Mouse (Mus musculus) urinary bladder, adult 2 months (tissue): ENCODE measurements around the gene Crybb1. TPM values are rescaled to one million over a fixed set of nuclear protein-coding genes. Genes with fewer than 3 reads are reported as not detected.

Source experiments
- DNase-seq: peaks from one replicate; pipeline ENCODE4 v3.0.0; 2022; ENCODE audit warnings: low spot score
- polyA plus RNA-seq: library from polyadenylated mRNA; depleted of rRNA; stranded (reverse); fragments of >200 nt; gene quantifications from 2 replicates; pipeline ENCODE4 v1.2.3, GENCODE M21; 2012

Gene Crybb1
- polyA plus RNA-seq, 1 experiment = not detected

DNA sequence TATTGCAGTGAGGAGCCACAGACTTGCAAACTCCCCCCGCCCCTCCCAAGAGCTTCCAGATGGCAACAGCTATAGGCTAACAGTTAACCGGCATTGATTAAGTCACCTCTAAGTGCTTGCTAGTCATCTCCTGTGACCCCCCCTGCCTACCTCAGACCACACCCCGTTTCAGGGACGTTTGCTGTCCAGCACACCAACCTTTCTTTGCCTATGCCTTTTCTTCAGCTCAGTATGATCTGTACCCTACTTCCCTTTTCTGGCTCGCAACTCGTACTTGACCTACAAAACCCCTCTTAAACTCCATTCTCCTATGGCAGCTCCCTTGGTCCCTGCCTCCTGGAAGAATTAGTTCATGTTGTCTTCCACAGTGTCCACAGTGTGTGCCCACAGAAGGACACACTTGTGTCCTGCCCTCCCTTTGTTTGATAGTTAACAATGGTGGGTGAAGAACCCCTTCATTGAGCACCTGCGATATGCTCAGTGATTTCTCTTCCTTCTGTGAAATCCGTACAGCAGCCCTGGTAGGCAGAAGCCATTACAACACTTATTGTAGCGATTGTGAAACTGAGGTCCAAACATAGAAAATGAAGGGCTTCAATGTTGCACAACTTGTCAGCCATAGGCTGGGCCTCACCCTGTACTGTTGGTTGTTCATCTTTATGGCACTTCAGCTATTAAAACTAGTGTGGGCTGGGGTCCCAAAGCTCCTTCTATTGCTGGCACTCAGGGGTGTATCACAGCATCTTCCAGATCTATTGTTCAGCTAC, 10.6 kb downstream of the Crybb1 start:
- DNase-seq = no peak

DNA sequence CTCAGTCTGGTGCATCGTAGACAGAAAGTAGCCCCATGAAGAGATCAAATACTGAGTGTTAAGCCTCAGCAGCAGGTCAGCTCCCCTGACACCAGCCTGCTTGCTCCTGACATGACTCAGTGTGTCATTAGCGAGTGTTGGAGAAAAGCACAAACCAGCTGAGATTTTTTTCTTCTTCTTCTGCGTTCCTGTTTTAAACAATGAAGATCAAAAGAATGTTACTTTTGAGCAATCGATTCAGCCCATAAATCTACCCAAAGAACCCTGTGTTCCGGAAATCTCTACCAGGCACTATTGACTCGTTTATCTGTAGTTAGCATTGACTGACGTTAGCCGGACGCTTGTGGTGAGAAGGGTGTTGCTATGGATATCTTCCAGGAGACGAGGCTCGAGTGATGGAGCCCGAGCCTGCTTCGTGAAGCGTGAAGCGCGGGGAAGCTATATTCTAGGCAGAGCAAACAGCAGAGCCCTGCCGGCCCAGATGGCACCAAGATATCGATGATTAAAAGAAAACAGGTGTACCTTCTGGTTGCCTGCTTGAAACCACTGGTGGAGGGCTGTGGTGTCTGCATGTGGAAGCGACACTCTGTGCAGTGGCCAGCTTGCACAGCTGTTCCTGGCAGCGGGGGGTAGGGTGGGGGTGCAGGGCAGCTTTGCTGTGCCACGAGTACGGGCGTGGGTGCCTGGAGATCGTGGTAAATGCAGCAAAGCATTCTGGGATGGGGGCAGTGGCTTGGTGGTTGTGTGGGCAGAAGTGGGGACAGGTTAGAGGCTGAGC, 15.3 kb downstream of the Crybb1 start:
- no peak for DNase-seq

DNA sequence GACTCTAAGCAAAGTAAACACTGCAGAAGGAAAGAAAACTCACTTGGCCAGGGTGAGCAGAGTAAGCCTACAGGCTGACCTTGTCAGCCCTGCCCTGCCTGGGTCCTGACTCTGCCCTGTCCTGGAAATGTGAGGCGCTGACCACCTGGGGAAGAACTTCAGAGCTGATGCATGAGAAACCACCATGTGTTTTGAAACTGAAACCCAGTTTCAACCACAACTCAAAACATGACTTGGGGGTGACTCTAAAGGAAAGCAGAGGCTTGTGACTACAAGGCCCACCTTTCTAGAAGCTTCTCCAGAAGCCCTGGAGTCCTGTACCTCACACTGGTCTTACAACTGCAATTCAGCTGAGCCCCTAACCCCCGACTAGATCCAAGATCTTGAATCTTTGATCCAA, 17.3 kb downstream of the Crybb1 start:
- no peak for DNase-seq

DNA sequence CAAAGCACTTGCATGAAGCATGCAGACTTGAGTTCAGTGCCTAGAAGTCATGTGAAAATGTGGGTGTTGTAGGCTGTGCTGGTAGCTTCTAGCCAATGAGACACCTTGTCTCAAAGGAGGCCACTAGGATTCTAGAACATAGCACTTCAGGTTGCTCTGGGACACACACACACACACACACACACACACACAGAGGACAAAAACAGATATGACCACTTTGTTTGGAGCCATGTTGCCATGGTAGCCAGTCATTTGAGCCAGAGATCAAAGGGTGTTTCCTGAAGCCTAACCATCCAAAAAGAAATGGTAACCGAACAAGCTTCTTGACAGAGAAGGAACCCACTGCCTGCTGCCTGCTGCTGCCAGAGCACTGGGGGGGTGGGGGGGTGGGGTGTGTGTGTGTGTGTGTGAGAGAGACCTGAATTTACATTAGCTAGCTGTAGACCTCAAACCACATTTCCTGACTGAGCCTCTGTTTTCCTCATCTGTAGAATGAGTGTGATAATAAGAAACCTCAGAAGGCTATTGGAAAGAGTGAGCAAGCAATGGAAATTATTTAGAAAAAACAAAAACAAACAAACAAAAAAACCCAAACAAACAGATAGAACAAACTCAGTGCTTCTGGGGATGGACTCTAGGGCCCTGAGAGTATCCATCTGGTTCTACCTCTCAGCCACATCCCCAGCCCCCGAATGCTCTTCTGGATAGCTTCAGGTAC, 18.3 kb downstream of the Crybb1 start:
- DNase-seq = no peak

DNA sequence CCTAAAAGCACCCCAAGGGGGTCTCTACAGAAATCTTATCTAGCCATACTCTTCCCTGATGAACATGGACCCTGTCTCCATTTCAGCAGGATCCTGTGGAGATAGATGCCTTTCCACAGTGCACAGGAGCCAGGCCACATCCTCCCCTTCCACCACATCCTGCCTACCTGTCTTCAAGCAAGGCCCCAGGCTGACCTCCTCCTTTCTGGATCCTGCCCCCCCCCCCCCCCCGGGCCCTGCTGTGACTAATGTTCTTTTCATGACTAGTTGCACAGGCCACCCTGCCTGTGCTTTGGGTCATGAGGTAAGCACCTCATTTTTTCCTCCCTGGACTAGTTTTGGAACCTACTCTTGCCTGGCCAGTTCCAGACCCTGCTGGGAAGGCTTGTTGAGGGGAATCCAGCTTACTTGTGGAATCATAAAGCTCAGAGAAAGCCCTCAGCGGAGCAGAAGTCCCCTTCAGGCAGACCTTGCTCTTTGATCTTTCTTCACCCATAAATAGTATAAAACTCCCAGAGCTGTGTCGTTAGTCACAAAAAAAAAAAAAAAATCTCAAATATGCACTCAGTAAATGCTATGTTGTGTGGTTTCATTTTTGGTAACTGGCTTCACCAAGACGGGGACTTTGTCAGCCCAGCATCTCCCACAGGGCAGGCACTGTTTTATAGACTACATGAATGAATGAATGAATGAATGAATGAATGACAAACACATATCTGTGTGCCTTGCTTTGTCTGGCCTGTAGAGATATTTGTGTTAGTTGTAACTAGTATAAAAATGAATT, 19.6 kb downstream of the Crybb1 start:
- no peak for DNase-seq

DNA sequence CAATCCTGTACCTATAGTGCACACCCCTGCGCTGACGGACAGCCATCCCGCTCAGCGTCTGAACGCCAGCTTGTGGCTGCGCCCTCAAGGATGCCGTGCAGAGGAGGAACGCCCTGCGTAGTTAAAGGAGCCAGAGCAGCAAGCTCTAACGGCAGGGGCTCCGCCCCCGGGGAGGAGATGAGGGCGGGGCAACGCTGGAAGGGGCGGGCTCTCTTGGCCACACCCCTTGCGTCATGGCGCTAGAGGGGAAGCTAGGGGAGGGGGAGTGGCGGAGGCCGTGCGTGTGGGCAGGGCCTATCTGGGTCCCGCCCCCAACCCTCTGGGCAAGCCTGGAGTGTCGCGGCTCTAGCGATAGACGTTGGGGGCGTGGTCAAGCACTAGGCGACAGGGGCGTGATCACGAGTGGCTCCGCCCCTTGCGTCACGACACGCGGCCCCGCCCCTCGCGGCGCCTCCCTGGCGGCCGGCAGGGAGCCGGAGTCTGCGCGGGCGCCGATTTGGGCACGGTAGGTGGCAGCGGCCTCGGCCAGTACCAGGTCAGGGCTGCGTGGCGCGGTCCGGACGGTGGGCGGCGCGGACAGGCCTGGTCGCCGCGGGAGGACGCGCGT, 20.8 kb downstream of the Crybb1 start, which contains the start of gene Tpst2:
Gene Tpst2, plus strand, starts transcription at position 425 of the 607 bp plus-strand sequence.
- DNase-seq = peak; percentile 99

DNA sequence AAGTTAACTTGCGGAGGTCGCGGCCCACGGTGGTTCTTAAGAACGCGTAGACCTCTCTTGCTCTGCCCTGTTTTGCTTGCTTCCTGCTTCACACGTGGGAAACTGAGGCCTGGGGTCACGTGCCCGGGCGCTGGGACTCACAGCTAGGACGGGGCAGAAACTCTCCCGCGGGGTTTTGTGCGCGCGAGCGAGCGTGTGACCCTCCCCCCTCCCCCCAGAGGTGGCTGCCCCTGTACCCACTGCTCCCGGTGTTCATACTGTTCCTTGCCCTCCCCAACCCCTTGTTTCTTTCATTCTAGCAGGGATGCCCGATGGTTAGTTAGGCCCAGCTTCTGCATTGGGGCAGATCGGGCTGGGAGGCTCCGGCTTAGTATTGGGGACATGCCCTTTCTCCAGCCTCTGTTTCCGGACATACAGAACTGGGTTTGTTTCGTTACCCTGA, 21.3 kb downstream of the Crybb1 start:
- DNase-seq = no peak

DNA sequence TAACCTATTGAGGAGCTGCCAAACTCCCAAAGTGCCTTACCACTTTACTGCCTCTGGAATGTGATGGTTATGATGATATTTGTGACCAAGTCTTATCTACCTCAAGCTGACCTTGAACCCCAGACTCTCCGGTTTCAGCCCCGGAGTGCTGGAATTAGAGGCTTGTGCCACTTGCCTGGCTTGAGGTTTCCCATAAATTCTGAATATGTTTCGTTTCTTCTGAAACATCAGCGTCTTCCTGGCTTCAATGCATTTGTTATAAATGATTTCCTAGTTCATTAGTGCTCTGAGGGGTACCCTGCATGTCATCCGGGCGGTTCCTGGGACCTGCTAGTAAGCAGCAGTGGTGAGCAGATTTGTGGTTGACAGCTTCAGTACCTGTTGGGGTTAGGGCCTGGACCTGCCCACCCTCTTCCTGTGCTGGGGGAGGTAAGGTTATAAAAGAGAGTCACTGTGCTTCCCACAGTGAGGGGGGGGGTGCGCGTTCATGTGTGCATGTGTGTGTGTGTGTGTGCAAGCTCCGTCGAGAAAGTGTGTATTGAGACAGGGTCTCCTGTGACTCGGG, 22.4 kb downstream of the Crybb1 start:
- DNase-seq = no peak

DNA sequence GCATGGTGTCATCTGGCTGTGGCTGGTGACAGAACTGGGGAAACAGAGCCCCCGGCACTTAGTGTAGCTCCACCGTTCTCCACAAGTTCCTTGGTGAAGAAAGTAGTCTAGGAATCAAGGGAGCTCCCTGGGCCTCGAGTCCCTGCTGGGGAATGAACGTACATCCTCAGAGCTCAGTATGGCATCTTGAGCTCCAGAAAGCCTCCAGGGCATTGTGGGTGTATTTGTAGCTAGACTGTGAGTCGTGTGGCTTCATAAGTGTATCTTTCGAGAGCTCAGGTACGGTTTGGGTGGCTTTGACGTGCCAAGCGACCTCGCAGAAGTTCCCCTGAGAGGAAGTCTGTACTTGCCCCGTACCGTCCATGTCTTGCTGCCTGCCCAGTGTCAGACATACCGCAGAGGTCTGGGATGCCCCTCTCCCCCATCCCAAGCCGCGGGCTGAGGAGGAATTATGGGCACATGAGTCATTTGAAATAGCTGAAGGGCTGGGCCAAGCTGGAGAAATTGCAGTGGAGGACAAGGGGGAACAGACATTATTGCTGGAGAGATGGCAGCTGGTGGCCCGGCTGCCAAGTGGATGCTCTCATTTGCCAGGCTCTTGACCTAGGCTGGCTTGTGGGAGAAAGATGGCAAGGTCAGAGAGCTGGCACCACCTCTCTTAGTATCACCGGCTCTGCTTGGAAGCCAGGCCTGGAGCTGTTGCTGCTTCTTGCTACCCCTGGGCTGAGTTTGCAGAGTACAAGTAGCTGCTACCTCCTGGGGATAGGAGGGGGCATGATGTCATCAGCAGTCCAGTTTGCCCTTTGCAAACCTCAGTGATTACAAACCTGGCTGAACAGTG, 23.8 kb downstream of the Crybb1 start:
- DNase-seq = no peak

DNA sequence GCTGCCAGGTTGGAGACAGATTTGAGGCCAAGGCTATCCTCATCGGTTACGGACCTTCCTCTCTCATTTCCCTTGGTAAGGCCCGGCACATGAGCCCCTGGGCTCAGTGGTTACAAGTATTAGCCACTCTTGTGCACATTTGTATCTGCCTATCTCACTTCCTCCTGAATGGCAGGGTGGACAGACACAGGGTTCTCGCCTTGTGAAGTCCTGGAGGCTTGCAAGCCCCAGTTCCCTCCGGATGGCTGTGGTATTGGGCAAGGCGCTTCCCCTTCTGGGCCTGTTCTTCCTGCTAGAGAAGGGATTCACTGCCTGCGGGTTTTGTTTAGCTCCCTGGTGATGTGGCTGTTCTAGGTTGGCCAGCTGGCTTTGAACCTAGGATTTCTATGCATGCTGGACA, 24.5 kb downstream of the Crybb1 start:
- DNase-seq = no peak

DNA sequence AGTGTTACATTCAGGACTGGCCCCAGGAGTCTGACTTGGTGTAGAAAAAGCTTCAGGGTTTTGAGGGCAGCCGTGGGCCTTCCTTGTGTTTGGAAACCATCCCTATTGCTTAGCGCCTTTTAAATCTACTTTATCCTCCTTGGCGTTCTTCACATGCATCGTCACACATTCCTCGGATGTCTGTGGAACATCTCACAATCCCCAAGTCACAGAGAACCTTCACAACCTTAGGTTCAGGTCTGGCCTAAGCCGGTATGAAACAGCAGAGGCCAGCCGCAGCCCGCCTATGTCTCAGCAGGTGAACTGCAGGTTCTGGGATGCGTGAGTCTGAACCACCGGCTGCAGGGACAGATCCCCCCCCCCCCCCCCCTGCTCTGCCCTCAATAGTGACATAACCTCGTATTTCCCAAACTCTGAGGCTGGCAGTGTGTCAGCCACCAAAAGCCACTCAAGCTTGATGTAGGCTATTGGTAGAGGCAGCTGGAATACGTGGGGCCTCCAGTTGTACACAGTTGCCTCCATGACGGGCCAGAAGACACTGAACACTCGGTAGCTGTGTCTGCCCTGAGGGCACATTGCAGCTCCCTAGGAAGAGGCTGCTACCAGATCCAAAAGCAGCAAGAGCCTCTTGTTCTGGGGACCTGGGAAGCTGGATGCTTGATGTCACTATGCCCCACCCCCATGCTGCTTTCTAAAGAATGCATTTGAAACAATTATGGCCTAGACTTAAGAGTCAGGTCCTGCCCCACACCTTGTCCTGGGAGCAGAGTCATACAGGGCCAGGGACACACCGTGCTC, 25.4 kb downstream of the Crybb1 start:
- no peak for DNase-seq

DNA sequence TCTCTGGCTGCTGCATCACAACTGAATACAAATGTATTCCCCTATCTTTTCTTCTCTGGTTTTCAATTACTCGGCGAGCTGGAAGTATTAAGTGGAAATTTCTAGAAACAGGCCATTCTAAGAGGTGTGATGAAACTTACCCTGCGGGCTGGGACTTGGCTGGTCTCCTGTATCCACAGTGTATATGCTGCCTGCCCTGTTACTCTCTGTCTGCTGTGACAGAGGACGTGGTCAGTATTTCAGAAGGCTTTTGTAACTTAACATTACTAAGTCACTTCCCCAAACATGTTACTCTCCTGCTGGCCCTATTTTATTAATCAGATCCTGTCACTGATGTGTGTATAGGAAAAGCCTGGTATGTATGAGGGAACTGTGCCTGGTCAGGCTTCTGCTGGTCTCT, 26.1 kb downstream of the Crybb1 start:
- no peak for DNase-seq

DNA sequence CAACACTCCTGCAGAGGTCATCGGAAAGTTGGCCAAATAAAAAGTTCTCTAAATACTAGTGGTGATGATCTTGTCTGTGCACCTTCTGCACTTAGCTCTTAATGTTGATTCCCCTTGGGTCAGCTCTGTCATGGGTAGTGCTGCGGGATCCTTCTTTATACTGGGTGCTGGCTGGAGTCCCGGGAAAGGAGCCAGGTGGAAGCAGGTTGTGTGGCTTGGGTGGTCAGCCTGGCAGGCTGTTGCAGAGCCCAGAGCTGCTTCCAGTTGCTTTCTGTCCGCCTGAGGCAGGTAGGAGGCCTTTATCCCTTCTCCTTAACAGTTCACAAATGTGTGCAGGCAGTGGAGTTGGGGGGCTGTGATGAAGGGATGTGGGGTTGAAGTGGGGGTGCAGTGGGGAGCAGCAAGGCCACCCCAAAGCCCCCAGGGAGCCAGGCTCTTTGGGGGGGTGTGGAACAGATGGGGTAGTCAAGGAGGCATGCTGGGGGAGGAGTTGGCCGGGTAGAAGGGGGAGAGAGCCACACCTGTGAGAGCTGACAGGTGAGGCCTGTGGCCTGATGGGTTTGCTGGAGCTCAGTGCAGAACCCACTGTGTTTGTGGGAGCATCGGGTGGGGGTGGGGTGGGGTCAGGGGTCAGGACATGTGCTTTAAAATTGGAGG, 26.6 kb downstream of the Crybb1 start:
- no peak for DNase-seq

DNA sequence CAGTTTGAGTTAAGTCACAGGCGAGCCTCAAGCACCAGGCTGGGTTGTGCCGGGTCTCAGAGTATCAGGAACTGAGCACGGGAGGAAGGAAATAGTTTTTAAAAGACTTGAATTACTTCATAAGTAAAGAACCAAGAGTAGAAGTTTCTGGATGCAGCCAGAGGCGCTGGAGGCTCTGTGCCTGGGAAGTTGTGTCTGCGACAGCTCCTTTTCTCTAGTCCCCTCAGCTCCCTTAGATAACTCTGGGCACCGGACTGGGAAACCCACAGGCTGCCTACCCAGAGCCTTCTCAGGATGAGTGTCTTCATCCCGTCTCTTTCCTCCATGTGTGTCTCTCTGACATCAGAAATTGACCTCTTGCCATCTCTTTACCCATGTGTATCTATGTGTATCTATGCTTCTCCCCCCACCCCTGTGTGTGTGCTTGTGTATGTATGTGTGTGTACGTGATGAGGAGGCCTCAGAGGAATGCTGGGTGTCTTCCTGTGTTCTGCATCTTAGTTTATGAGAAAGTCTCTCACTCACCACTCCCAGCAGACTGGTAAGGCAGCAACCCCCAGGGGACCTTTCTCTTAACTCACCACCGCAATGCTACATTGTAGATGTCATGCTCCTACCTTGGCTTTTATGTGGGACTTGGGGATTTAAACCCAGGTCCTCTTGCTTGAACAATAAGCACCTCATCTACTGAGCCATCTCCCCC, 27.3 kb downstream of the Crybb1 start:
- DNase-seq = no peak

DNA sequence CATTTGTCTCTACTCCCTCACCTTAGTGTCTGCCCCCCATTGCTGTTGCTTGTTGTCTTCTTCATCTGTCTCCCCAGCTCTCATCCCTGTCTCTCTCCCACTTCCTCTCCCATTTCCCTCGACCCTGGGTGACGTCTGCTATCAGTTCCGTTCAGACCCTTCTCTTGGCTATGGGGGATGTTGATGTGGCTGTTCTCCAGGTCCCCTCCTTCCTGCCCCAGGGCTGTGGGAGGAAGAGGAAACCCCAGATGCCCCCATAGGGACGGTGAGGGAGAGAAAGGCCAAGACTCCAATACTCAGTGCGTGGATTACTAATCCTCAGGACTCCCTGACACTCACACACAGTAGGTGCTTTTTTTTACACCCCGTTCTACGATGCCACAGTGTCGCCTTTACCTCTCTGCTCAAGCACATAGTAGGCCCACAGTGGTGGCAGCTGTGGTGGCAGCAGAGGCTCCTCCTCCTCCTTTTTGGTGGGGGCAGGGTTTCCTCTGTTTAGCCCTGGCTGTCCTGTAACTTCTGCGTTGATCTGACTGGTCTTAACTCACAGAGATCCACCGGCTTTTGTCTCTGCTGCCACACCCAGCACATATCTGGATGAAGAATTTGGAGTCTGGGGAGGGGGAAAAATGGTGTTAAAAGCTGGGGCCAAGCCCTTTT, 28.1 kb downstream of the Crybb1 start:
- no peak for DNase-seq

DNA sequence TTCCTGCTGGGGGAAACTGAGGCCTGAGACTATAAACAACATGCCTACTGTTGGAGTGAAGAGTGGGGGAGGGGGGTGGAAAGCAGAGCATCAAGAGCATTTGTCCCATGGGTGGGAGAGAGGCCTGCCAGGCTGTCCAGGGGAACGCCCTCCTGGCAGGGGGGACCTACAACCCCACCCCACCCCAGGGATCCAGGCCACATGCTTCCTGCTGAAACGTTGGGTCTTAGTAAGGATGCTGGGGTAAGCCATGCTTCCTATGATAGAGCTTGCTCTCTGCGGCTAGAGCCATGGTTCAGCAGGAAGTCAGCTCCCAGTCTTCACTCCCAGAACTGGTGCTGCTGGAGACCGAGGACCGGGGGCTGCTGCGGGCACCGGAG, 28.6 kb downstream of the Crybb1 start:
- no peak for DNase-seq

DNA sequence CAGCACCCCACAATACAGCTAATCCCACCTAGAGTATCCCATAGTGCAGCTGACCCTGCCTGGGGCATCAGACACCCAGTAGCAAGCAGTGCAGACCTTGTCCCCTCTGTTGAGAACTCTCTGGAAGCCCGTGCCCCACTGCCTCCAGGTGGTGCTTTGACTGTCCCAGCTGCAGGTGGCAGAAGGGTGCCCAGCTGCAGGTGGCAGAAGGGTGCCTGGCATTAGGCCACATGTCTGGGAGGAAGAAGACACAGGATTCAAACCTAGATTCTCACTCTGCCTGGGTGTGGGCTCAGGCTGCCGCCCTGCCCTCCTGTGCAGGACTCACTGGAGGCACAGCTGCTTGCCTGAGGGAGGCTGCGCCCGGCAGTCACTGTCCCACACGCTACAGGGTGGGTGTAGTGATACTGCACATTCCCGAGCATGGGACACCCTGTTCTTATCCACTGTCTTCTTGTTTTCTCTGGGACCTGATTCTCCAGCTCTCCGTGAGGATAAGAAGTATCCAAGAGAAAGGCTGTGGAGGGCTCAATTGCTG, 30.0 kb downstream of the Crybb1 start:
- DNase-seq = no peak
